Mouse (Mus musculus) adrenal gland, adult (tissue): ENCODE data around the gene Shank3.
A peak's percentile ranks its signal among the peaks of the same experiment; 100 is the strongest.

Experiments
- DNase-seq, 2 experiments: peaks; one replicate each; pipeline ENCODE4 v3.0.0; 2022 to 2023; ENCODE audit warnings: low spot score in 1 of 2; ENCODE audit not compliant: inconsistent age in 2 of 2

Shank3 gene

DNA sequence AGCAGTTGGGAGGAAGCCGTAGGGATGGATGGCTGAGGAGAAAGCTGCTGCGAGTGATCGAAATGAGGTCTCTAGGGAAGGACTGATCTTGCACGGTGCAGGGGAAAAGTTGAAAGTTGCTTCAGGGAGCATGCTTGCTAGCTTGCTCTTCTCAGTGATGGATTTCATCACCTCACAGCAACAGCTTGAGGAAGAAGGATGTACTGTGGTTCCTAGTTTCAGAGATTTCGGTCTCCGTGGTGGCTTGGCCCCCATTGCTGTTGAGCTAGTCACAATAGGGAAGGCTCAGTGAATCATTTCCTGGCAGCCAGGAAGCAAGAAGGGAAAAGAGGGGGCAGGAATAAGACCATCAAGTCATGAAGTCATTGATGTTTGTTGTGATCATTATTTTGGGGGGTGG lies 56.2 kb downstream of the Shank3 start:
- DNase-seq, result no peak

DNA sequence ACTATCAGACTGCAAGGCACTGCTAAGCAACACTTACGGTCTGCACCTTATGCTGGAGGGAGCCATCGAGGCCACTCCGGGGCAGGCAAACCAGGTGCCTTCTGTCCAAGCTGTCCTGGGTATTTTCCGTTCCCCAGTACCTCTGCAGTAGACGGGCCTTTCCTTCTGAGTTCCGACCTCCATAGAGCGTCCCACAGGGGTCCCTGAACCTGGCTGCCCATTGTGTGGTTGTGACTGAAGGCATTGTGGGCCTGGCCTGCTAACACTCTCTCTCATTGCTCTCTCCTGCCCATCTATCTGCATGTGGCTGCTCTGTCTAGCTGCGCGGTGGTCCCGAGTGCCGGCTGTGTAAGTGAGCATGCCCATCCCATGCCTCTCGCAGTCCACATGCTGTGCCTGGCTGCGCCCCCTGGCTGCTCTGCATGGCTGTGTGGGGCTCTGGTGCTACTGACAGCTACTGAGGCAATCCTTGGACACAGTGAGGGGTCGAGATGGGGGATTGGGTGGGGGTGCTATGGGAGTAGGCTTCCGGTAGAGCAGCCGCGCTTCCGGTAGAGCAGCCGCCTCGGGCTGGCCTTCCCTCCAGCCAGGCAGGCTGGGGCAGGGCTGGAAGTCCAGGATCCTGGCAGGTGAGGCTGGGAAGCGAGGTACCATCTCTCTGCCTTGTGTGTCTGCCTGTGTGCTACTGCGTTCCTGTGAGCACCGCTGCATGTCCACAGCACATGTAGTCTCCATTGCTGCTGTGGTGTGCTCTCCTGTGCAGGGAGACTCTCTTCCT lies 57.2 kb downstream of the Shank3 start:
- DNase-seq, result no peak

DNA sequence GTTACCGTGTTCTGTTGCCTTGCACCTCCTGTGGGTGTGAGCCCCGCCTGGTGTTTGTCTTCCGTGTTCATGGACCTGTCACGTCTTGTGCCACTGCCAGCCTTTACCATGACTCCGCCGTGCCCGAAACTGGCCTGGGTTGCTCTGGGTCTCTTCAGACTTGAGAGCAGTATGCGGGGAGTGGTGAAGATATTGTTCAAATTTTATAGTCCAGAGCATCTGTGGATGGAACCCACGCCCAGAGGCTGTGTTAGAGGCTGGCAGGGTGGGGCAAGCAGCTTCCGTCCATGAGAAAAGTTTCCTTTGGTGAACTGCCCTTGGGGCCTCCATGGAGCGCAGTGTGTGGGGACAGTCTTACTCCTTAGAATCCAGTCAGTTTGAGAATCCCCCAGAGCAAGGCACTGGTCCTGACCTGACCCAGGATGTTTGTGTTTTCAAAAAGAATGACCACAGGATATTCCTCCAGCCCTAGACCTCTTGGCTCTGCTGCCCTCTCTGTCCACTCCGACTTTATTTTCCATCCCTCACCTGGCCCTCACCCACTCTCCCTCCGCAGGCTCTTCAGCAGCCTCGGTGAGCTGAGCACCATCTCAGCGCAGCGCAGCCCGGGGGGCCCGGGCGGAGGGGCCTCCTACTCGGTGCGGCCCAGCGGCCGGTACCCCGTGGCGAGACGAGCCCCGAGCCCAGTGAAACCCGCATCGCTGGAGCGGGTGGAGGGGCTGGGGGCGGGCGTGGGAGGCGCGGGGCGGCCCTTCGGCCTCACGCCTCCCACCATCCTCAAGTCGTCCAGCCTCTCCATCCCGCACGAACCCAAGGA lies 58.0 kb downstream of the Shank3 start:
- DNase-seq, result no peak

DNA sequence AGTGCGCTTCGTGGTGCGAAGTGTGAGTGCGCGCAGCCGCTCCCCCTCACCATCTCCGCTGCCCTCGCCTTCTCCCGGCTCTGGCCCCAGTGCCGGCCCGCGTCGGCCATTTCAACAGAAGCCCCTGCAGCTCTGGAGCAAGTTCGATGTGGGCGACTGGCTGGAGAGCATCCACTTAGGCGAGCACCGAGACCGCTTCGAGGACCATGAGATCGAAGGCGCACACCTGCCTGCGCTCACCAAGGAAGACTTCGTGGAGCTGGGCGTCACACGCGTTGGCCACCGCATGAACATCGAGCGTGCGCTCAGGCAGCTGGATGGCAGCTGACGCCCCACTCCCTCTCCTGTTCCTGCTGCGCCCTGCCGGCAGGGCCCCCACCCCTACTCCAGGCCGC lies 58.6 kb downstream of the Shank3 start:
- DNase-seq, result no peak

DNA sequence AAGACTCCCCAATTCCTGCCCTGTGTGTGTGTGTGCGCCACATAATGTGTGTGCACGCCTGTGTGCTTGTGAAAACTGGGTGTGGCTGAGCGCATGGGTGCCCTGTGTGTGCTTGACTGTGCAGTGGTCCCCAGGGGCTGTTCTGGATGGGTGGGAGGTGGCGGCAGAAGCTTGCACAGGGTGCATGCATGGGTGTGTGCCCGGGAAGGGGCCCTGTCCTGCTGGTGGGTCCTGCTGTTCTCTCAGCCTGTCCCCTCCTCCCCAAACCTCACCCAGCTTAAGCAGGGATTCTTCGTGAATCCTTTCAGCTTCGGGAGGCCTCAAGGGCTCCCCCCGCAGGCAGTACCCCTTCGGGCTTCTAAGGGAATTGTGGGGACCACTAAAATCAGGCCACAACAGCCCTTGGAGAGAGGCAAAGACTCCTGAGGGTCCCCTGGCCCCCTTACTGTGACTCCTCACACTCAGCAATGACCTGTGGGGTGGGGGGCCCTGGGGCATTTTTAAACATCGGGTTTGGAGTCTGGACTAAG lies 59.8 kb downstream of the Shank3 start:
- DNase-seq, result no peak

DNA sequence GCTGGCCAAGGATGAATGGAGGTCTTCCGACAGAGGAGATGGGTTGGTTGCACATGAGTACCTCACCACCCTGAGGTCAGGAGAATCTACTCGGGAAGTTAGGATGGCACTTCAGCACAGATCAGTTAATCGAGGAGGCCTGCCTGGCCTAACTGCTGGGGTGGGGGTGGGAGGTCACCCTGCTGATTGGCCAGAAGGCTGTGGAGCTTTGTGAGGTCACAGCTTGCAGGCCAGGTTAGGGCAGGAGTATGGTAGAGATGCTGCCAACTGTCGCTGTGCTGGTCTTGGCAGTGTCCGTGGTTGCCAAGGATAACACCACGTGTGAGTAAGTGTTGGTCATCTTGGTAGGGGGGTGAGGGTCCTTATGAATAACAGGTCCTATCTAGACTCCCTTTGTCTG lies 68.7 kb downstream of the Shank3 start, which contains the start of gene Acr:
Gene Acr (plus strand): TSS at position 213 of the 400 bp plus-strand sequence.
- DNase-seq, result no peak

DNA sequence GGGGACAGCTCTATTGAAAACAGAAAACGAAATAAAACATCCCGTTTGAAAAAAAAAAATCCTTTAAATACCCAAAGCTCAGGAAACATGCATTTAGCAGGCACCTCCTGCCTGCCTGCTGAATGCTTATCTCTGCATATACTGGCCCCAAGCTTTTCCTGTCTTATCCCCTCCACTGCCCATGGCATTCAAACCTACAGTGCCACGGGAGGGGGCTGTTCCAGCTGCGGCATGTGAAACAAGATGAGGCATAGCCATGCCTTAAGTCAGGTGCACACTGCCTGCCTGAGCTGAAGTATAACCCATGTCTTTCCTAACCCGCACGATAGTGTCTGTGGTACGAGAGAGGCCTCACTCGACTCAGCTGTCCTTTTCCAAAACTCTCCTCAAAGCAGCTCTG lies 72.7 kb downstream of the Shank3 start:
- no peak for DNase-seq

DNA sequence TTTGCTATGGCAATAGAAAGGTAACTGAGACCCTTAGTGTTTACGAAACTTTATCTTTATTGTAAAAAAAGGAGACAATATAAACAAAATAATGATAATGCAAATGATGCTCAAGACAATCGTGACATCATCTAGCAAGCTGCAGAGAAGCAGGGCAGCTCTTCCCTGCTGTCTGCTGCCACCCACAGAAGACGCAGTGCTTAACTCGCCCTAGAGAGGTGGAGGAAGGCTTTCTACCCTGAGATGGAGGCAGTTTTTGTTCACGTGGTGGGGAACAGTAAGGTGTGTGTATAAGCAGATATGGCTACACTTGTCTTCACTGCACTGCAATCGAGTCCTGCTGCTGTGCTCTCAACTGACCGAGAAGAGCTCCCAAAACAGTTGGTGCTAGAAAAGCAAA lies 83.1 kb downstream of the Shank3 start:
- no peak for DNase-seq

DNA sequence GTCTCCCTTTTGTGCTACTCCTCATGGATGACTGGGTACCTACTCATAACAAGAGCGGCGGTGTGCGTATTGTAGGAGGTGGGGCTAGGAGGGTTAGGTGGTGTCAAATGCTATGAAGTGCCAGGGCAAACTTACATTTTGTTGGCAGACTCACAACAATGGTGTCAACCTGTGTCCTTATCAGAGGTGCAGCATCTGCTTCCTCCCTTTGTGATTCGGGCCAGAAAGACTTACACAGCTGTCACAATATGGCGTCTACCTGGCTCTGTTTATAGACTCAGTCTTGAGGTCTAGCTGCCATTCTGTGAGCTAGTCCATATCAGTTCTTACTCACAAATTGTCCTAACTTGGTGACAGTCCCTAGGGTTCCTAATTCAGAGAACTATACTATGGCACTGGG lies 85.7 kb downstream of the Shank3 start:
- no peak for DNase-seq

DNA sequence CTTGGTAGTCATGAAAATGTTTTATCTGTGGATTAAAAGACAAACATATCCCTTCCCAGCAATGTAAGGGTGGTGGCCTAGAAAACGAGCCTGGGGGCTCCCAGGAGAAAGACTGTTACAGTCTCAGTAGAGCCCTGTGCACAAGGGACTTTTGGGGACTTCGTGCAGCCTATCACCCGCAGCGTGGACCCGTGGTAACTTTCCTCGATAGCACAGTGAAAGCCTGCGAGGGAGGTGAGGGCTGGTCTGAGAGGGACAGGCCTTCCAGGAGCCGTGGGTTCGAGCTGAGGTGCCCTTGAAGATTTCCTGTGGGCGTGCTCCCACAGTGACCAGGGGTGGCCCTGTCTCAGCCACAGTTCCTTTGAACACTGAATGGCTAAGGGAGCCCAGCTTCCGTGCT lies 86.2 kb downstream of the Shank3 start:
- DNase-seq, result no peak

DNA sequence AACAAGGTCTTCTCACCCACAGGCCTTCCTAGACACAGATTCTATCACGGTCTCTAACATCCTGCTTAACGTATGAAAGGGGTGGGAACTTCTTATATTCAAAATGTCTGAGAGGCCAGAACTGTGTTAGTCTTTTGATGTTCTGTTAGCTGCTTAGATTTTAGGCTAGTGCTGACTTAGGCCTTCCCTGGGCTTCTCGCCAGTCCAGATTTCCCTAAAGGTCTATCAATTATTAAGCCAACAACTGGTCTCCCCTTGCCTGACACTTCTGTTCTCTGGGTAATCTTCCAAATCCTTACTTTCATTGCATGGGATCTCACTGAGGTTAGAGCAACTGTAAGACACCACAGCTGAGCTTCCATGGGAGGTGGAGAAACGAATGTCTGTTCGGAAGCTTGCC lies 89.7 kb downstream of the Shank3 start:
- DNase-seq, result no peak

DNA sequence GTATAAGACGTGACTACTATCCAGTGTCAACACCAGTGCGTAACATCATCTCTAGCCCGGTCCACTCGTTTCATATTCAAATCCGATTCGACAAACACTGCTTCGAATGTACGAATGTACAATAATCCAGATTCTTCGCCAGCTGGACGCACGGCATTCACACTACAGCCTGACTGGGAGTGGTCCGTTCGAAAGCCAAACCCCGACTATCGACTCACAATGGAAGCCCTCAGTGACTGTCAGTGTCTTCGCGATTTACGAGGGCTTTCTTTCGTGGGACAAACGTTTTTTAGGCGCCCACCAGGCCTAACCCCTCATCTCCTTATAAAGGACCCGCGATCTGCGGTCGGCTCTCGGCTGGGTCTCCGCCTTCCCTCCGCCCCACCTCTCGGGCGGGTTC lies 91.9 kb downstream of the Shank3 start:
- DNase-seq, result no peak

DNA sequence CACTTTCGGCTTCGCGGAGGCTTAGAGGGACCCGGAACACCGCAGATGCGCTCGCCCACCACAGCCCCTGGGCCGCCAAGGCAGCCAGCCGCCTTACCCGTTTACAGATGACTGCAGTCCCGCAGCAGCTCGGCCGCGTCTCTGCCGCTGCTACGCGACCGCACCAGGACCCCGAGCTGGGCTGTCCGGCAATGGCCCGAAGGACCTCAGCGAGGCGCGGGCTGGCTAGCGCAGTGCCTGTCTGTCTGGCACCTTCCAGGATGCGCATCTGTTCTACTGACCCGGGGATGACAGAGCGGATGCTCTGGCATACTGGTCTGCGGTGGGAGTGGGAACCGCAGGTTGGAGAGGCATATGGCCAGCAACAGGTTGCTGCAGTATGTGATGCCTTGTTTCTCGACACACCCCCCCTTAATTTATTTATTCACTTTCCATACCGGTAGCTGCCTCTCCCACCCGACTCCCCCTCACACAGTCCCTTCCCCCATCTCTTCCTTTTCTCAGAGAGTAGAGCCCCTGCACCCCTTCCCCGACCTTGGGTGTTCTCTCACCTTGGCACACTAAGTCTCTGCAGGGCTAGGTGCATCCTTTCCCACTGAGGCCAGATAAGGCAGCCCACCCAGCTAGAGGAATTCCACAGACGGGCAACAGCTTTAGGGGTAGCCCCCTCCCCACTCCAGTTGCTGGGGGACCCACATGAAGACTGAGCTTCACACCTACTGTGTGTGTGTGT lies 92.5 kb downstream of the Shank3 start, which contains the start of gene Rabl2:
Gene Rabl2 (minus strand): TSS at position 201 of the 733 bp plus-strand sequence.
- DNase-seq, result peak; percentile 89 to 95

DNA sequence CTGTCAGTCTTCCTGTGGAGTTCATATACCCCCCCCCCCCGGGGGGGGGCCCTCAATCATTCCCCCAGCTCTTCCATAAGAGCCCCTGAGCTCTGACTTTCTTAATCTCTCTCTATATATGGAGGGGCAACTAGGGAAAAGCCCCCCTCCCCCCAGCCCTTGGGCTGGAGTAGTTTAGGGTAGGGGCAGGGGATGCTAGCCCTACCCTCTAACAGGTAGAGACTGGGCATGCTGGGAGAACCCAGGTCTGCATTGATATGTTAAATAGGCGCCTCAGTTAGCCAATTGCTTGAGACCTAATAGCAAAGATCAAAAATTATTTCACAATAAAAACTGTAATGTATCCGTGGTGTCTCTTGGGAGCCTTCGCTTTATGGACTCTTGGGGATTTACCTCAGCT lies 93.1 kb downstream of the Shank3 start:
- DNase-seq, result no peak

DNA sequence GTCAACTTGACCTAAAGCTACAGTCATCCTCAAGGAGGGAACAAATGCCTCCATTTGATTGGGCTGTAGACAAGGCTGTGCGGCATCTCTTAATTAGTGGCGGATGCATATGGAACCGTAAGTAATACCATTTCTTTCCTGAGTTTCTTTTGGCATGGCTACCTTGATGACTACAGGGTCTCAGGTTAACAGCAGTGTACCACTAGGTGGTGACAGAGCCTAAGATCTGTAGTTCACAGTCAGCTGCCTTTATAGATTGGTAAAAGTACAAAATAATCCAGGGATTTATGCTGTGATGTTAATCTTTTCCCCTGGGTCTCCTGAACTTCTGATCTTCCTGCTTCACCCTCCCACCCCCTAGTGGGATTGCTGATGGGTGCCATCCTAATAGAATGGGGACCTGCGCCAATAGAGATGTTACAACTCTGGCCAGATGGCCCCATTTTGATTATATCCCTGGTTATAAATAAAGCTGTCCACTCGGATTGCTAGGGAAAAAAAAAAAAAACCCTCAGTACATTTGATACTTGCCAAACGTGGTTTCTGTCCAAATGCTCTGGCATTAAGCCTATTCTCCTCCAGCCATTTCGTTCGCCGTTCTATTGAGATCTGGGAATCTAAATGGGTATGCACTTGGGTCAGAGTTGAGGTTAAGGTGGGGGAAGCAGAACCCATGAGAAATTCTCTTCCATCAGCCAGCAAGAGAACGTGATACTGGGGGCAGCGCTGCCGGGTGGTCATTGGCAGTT lies 106.6 kb downstream of the Shank3 start:
- no peak for DNase-seq

DNA sequence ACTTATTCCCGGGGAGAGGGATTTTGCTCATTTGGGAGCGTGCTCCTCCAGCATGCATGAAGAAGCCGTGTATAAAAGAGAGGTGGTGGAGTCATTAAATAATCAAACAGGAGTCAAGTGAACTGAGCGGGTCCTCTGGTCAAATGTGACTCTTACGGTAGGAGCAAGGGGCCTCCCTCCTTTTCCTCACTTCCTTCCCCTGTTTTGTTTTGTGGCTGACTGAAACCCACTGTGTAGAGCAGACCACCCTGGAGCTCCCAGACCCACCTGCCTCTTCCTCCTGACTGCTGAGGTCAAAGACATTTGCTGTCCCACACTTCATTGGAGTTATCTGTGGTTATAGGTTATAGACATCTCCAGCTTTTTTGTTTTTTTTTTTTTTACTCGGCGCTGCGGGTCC lies 108.1 kb downstream of the Shank3 start:
- DNase-seq, result no peak

DNA sequence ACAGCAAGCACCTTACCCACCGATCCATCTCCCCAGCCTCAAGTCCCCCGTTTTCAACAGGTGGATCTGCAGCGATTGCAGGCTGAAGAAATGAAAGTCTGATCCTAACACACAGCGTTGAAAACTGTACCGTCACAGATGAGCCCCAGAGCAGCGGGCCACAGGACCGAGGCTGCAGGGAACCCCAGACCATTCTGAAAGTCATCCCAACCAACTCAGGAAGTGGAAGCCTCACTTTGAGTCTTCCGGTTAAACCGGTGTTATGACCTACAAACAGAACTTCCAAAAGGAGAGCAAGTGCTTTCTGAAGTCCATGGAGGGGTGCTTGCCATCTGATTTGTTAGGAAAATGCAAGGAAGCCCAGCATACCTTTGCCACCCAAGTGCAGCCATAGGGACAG lies 108.5 kb downstream of the Shank3 start:
- DNase-seq, result no peak
